Mouse (Mus musculus) splenic B cell, adult 2 months (primary cell): ENCODE results near the gene Eif3k.
"Not testable (repeated sequence)": the region's sequence is repeated elsewhere in the genome, so short reads cannot be mapped to it uniquely, and the experiment has no call there.

Experiments
- DNase-seq: peaks from one replicate; pipeline ENCODE4 v3.0.0-alpha.2; 2011; ENCODE audit warnings: low read depth, low spot score
- H3K27me3 ChIP-seq: 2 replicates; pipeline ENCODE4 v1.6.1; 2012; ENCODE audit warnings: mild to moderate bottlenecking, low read length, moderate library complexity, mixed read lengths; ENCODE audit not compliant: control insufficient read depth, poor library complexity, insufficient read depth, severe bottlenecking
- H3K36me3 ChIP-seq: 2 replicates; pipeline ENCODE4 v1.6.1; 2012; ENCODE audit warnings: mild to moderate bottlenecking, low read length, moderate library complexity, mixed read lengths; ENCODE audit not compliant: control insufficient read depth, poor library complexity, insufficient read depth, severe bottlenecking

Gene Eif3k

DNA sequence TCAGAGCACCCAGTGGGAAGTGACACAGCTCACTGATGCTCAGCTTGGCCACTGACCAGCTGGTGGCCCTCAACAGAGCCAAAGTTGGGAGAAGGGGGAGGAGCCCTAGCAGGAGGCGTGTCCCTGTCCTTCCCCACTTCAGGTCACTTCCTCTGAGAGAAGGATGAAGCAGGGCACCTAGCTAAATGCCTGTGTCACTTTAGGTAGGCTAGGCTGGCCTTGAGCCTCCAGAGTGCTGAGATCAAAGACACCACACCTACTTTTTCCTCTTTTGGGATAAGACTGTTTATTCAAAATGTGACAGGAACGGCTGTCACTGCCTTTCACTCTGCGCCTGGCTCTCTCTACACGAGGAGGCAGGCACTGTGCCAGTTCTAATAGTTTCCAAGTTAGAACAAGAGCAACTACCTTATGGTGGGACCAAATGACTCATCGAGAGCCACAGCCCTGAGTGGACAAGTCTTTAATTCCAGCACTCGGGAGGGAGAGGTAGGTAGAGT lies 9.8 kb downstream of the Eif3k start:
- no peaks in the 10 kb centered on the region for H3K27me3 ChIP-seq
- DNase-seq, result no peak
- peaks cover 9% of the 10 kb centered on the region for H3K36me3 ChIP-seq

DNA sequence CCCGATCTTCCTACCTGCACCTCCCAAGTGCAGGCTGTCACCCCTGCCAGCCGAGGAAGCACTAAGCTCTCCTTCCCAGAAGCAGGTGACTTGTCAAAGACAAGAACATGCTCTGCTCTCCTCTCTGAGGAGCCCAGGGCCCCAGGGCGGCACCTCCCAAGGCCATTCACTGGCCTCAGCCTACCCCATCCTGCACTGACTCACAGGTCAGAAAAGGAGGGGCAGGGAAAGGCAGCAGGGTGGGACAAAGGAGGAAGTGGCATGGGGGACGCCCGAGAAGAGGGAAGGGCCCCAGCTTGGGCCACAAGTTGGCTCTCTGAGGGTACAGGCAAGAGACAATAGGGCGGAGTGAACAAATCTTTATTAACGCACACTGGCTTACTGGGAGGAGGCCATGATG lies 10.6 kb downstream of the Eif3k start:
- no peak for DNase-seq
- H3K27me3 ChIP-seq, result no peaks in the 10 kb centered on the region
- H3K36me3 ChIP-seq, result peaks cover 7% of the 10 kb centered on the region

- H3K36me3 ChIP-seq, result peaks cover 7% of the 10 kb centered on the region
- no peaks in the 10 kb centered on the region for H3K27me3 ChIP-seq
- DNase-seq, result no peak
Measured at GRCm38 (mm10) chr7:28969672-28970394, 11.8 kb downstream of the Eif3k start.

DNA sequence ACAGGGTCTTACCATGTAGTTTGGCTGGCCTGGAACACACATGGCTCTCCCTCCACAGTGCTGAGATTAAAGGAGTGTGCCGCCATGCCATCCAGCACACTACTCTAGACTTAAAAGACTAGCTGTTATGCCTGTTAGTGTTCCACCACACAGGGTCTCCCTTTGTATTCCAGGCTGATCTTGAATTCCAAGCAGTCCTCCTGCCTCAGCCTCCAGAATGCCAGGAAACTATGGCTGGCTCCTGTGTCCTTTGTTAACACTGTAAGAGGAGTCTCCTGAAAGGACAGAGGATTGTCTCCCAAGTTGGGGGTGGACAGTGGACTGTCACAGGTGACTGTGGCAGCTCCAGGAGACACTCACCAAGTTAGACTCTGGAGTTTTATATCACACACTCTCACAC lies 12.4 kb downstream of the Eif3k start:
- Histone ChIP-seq H3K36me3 (peaks cover 6% of the 10 kb centered on the region), H3K27me3 (no peaks in the 10 kb centered on the region)
- no peak for DNase-seq

DNA sequence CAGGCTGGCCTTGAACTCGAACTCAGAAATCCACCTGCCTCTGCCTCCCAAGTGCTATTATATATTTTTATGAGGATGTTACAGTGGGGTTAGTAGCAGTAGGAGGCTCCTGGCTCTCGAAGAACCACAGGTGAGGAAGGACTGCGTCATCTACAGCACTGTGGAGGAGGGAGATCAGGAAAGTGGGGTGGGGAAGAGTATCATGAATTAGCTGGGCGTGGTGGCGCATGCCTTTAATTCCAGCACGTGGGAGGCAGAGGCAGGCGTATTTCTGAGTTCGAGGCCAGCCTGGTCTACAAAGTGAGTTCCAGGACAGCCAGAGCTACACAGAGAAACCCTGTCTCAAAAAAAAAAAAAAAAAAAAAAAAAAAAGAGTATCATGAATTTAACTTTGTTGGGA lies 13.5 kb downstream of the Eif3k start:
- not testable (repeated sequence) for H3K36me3 ChIP-seq, DNase-seq, H3K27me3 ChIP-seq

DNA sequence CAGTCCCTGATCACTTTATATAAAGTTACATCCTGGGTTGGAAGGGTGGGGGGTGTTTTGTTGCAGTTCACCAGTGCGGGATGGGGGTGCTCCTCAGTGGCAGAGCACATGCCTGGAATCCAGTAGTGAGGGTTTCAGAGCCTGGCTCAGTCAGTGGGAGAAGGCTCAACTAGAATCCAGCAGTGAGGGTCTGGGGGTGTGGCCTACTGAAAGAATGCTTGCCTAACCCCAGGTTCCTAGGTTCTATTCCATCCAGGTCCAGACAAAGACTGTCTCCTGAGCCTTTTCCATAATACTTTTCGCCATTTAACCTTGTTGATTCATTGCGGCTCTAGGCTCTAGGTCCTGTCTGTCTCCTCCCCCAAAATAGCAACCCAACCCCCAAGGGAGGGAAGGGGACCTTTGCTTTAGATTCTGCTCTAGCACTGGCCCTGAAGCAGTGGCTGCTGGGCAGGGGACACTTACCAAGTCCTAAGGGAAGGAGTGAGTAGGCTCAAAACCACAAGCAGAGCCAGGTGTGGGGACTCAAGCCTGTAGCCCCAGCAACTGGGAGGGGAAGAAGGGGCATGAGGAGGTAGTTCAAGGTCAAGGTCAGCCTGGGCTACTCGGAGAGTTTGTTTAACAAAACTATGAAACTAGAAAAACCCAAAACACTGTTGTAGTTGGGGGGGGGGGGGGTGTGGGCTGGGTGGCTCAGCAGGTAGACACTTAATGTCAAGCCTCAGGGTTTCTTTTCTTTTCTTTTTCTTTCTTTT lies 14.7 kb downstream of the Eif3k start:
- H3K36me3 ChIP-seq, result peaks cover 3% of the 10 kb centered on the region
- H3K27me3 ChIP-seq, result no peaks in the 10 kb centered on the region
- DNase-seq, result no peak

- H3K27me3 ChIP-seq, result no peaks in the 10 kb centered on the region
- H3K36me3 ChIP-seq, result peaks cover 3% of the 10 kb centered on the region
- DNase-seq, result no peak
Measured at GRCm38 (mm10) chr7:28966181-28966580, 15.5 kb downstream of the Eif3k start.

GRCm38 (mm10) chr7:28965346-28965840 lies 16.3 kb downstream of the Eif3k start:
- H3K36me3 ChIP-seq, result no peaks in the 10 kb centered on the region
- no peak for DNase-seq
- H3K27me3 ChIP-seq, result no peaks in the 10 kb centered on the region

DNA sequence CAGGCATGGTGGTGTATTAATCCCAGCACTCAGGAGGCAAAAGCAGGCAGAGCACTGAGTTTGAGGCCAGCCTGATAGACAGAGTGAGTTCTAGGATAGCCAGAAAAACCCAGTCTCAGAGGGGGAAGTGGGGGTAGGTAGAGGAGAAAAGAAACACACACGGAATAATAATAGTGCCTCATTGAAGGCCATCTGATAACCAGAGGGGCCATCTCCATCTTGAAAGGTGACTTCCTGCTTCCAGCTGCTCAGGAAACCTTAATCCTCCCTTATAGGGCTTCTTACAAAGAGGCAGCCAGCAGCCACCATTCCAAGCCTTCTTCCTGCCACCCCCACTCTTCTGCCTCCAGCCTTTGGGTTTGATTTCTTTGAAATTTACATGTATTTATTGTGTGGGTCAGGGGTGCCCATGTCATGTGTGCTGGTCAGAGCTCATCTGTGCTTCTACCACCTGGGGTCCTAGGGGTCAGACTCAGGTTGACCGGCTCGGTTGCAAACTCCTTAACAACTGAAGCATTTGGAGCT lies 18.2 kb downstream of the Eif3k start:
- DNase-seq, result no peak
- no peaks in the 10 kb centered on the region for H3K27me3 ChIP-seq
- H3K36me3 ChIP-seq, result no peaks in the 10 kb centered on the region

- DNase-seq, result peak; percentile 99
- H3K36me3 ChIP-seq, result no peaks in the 10 kb centered on the region
- H3K27me3 ChIP-seq, result no peaks in the 10 kb centered on the region
Measured at GRCm38 (mm10) chr7:28961927-28962670, 19.6 kb downstream of the Eif3k start, which contains the start of gene Actn4. Gene Actn4 (minus strand): TSS chr7:28962340.

DNA sequence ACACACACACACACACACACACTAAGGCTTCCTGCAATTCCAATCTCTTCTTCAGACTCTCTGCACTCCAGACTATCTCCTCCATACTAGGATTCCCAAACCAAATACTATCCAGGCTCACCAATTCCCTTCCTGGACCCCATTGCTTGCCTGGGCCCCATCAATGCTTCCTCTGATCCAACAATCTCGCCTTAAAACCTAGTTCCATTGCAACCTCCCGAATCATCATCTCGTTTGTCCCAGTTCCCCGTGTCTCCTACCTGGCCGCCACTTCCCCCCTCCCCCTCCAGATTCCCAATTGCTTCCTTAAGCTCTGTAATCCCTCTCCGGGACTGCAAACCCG lies 20.1 kb downstream of the Eif3k start:
- no peak for DNase-seq
- Histone ChIP-seq H3K27me3 (no peaks in the 10 kb centered on the region), H3K36me3 (no peaks in the 10 kb centered on the region)

DNA sequence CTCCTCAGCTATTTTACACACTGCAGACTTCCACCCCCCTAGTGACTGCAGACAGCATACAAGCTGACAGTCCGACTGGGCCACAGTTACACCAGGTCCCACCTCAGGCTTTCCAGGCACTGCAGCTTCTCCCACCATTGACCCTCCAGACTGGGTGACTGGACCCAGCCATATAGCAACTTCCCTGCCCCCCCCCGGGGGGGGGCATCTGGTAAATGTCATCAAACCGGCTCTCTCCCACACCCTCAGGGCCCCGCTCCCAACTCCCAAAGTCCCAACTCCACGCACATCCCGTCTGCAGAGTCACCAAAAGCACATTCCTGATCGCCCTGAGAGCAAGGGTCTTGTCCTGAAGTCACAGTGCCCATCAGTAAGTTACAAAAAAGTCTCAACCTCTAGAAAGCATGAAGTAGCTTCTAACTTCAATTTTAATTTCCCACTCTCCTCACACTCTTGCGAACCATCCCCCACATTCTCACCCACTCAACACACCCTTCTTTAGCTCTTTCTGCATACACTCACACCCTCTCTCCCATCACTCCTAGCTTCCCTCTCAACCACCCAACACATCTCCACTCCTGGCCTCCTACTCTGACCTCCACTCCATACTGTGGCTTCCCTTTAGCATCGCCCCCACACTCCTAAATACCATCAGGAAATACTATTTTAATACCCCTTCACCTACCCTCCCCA lies 21.2 kb downstream of the Eif3k start:
- no peaks in the 10 kb centered on the region for H3K27me3 ChIP-seq
- no peaks in the 10 kb centered on the region for H3K36me3 ChIP-seq
- no peak for DNase-seq

DNA sequence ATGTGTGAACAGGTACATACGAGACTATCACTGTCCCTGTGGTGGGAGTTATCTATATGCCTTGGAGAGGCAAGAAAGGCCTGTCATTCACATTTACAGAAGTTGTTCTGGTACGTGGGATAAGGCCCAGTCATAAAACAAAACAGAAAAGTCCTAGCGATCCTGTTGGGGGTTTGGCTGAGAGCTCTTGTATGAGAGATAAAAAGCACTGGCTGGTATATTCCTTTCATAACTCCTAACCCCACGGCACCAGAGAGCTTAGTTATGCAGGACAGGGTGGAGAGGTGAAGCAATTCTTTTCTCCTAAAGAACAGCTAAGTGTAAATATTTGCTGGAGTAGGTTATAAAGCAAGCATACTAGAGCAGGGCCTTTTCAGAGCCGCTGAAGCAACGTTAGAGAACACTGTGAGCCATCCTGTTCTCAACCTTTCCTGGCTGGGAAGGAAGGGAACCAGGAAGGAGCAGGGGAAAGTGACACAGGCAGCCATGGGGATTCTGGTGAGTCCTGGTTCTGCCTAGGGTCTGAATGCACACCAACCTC lies 22.1 kb downstream of the Eif3k start:
- no peaks in the 10 kb centered on the region for H3K27me3 ChIP-seq
- no peak for DNase-seq
- H3K36me3 ChIP-seq, result no peaks in the 10 kb centered on the region; the same call in 1 of the 2 replicates

DNA sequence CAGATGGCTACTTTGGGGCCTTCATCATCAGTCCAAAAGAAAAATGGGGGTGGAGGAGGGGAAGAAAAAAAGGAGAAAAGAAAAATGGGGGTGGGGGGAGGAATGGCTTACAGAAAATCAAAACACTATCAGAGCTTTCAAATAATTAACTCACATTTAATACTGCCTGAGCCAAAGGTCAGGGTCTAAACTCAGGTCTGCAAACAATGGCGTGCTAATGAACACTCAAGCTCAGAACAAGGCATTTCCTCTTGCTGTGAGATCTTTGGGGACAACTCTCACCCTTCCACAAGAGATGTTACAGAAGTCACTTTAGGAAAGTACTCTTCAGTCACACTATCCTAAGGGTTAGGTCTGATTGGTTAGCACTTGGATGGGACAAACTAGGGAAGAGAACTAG lies 22.9 kb downstream of the Eif3k start:
- H3K27me3 ChIP-seq, result no peaks in the 10 kb centered on the region
- DNase-seq, result no peak
- no peaks in the 10 kb centered on the region; the same call in 1 of the 2 replicates for H3K36me3 ChIP-seq
